Mouse (Mus musculus) megakaryocyte-erythroid progenitor cell, adult 5-6 weeks (primary cell): ENCODE results near the gene Rgs7. TPM values are rescaled to one million over a fixed set of nuclear protein-coding genes. Genes with fewer than 3 reads are reported as not detected.

ENCODE experiments used
- ATAC-seq: replicated peaks from 2 replicates; pipeline ENCODE4 v1.8.0; 2016; ENCODE audit warnings: mild to moderate bottlenecking, inconsistent platforms; ENCODE audit not compliant: severe bottlenecking, poor library complexity, low FRiP score, low TSS enrichment
- total RNA-seq, 2 experiments: library from RNA; stranded (forward) in 1 of 2; stranded (reverse) in 1 of 2; fragments of 200-1000, 215-1000 nt in 1 of 2; fragments of >200 nt in 1 of 2; fragmentation: Nextera tagmentation in 1 of 2; gene quantifications; 2 replicates each; pipeline ENCODE4 v1.2.3; 2014 to 2017

The Rgs7 gene
- total RNA-seq, 2 experiments from 2014 or later = not detected

GRCm38 (mm10) chr1:175073500-175074232 lies 418.6 kb downstream of the Rgs7 start:
- no peak for ATAC-seq

- ATAC-seq = no peak
Measured at GRCm38 (mm10) chr1:175069758-175070290, 422.5 kb downstream of the Rgs7 start.

GRCm38 (mm10) chr1:175049121-175049520 lies 443.2 kb downstream of the Rgs7 start:
- no peak for ATAC-seq

GRCm38 (mm10) chr1:175041167-175041817 lies 451.0 kb downstream of the Rgs7 start:
- peak; percentile 65; the same call in 1 of the 2 replicates for ATAC-seq

GRCm38 (mm10) chr1:175040038-175040437 lies 452.3 kb downstream of the Rgs7 start:
- ATAC-seq = no peak

GRCm38 (mm10) chr1:175039567-175039966 lies 452.7 kb downstream of the Rgs7 start:
- peak; percentile 47; the same call in 1 of the 2 replicates for ATAC-seq

- ATAC-seq = no peak
Measured at GRCm38 (mm10) chr1:175035461-175035860, 456.8 kb downstream of the Rgs7 start.

GRCm38 (mm10) chr1:175032015-175032414 lies 460.3 kb downstream of the Rgs7 start:
- no peak for ATAC-seq

GRCm38 (mm10) chr1:175028716-175029204 lies 463.5 kb downstream of the Rgs7 start:
- no peak for ATAC-seq

- no peak for ATAC-seq
Measured at GRCm38 (mm10) chr1:175028267-175028666, 464.0 kb downstream of the Rgs7 start.

GRCm38 (mm10) chr1:175025781-175026309 lies 466.5 kb downstream of the Rgs7 start:
- ATAC-seq = no peak

- ATAC-seq = no peak
Measured at GRCm38 (mm10) chr1:175024136-175024535, 468.2 kb downstream of the Rgs7 start.

Other genes starting within 250 kb of the Rgs7 start
- 0.87 and 1.8 TPM in 2 replicates for gene Kmo, start 127.9 kb upstream of the Rgs7 start, total RNA-seq (2014; fragmentation: Nextera tagmentation)
- 0.27 and 0.38 TPM in 2 replicates for gene Kmo, start 127.9 kb upstream of the Rgs7 start, total RNA-seq (2017)
- gene Fh1, start 133.1 kb upstream of the Rgs7 start, total RNA-seq (2014; fragmentation: Nextera tagmentation) = 99.2 and 129 TPM in 2 replicates
- 87.3 and 93.2 TPM in 2 replicates for gene Fh1, start 133.1 kb upstream of the Rgs7 start, total RNA-seq (2017)
- 0.72 TPM in 1 of 2 replicates, not detected in the other for gene Opn3, start 200.3 kb upstream of the Rgs7 start, total RNA-seq (2014; fragmentation: Nextera tagmentation)
- 0.23 and 1.1 TPM in 2 replicates for gene Opn3, start 200.3 kb upstream of the Rgs7 start, total RNA-seq (2017)
- gene Chml, start 200.4 kb upstream of the Rgs7 start, total RNA-seq (2014; fragmentation: Nextera tagmentation) = 7.0 and 12.6 TPM in 2 replicates
- 12.5 and 15.8 TPM in 2 replicates for gene Chml, start 200.4 kb upstream of the Rgs7 start, total RNA-seq (2017)
- gene Wdr64, start 206.1 kb upstream of the Rgs7 start, total RNA-seq (2014; fragmentation: Nextera tagmentation) = not detected in 2 replicates
- gene Wdr64, start 206.1 kb upstream of the Rgs7 start, total RNA-seq (2017) = not detected in 2 replicates